Mouse (Mus musculus) embryonic facial prominence, embryonic 12.5 days (tissue): ENCODE results near the gene Sec14l5. TPM values are rescaled to one million over a fixed set of nuclear protein-coding genes. Genes with fewer than 3 reads are reported as not detected.

Experiments
- ATAC-seq: fragments of 200-750 bp; cut with Nextera tagmentation; 2 replicates; pipeline ENCODE4 v1.8.0; 2017; ENCODE audit not compliant: insufficient number of reproducible peaks, insufficient read depth, low FRiP score, low TSS enrichment
- H3K27ac ChIP-seq: fragments of 300-500 bp; sonication (generic); 2 replicates; pipeline ENCODE4 v1.5.1; 2016; ENCODE audit warnings: mild to moderate bottlenecking
- H3K27me3 ChIP-seq: fragments of 300-500 bp; sonication (generic); 2 replicates; pipeline ENCODE4 v1.6.1; 2016; ENCODE audit warnings: mild to moderate bottlenecking, moderate library complexity
- H3K36me3 ChIP-seq: fragments of 300-500 bp; sonication (generic); 2 replicates; pipeline ENCODE4 v1.6.1; 2016; ENCODE audit warnings: mild to moderate bottlenecking
- H3K4me1 ChIP-seq: fragments of 300-500 bp; sonication (generic); 2 replicates; pipeline ENCODE4 v1.6.1; 2016
- H3K4me2 ChIP-seq: fragments of 300-500 bp; sonication (generic); replicated peaks from 2 replicates; pipeline ENCODE4 v1.6.1; 2016; ENCODE audit warnings: mild to moderate bottlenecking, moderate library complexity
- H3K4me3 ChIP-seq: fragments of 300-500 bp; sonication (generic); 2 replicates; pipeline ENCODE4 v1.5.1; 2016; ENCODE audit warnings: mild to moderate bottlenecking
- H3K9ac ChIP-seq: fragments of 300-500 bp; sonication (generic); 2 replicates; pipeline ENCODE4 v1.6.1; 2016; ENCODE audit warnings: mild to moderate bottlenecking, moderate library complexity
- H3K9me3 ChIP-seq: fragments of 300-500 bp; sonication (generic); 2 replicates; pipeline ENCODE4 v1.6.1; 2016; ENCODE audit warnings: mild to moderate bottlenecking, moderate library complexity
- WGBS: fragments of 180-500 bp; shearing (Covaris S2); methylation state at CpG from one replicate; pipeline ENCODE4 v1.1.7; 2016; 5-methylcytosine and 5-hydroxymethylcytosine counted together
- polyA plus RNA-seq: library from polyadenylated mRNA; unstranded; fragments of >200 nt; fragmentation: Nextera tagmentation; extraction: Ambion mirVana; gene quantifications from 2 replicates; pipeline ENCODE4 v1.2.1, GENCODE M21; 2016

Sec14l5 gene
- polyA plus RNA-seq, 1 experiment from 2014 or later, result 0.13 TPM

GRCm38 (mm10) chr16:5156495-5156894, 9.6 kb downstream of the Sec14l5 start:
- Histone ChIP-seq H3K4me2 (no peak overlapping the region), H3K4me3 (no peak overlapping the region), H3K36me3 (no peaks in the 10 kb centered on the region), H3K9me3 (no peaks in the 10 kb centered on the region), H3K27me3 (0 out of 2 replicates have a peak, but pooled peaks cover 4% of the 10 kb centered on the region), H3K27ac (no peak overlapping the region), H3K9ac (no peak overlapping the region), H3K4me1 (no peaks in the 10 kb centered on the region)
- no peak for ATAC-seq
- WGBS, result 43% methylated on average over 2 of the region's 2 CpGs

GRCm38 (mm10) chr16:5157113-5157512, 10.2 kb downstream of the Sec14l5 start:
- no peak for ATAC-seq
- no peak overlapping the region for H3K27ac ChIP-seq
- H3K4me3 ChIP-seq, result no peak overlapping the region
- H3K9me3 ChIP-seq, result no peaks in the 10 kb centered on the region
- 71% methylated on average over 3 of the region's 3 CpGs for WGBS
- H3K27me3 ChIP-seq, result 0 out of 2 replicates have a peak, but pooled peaks cover 4% of the 10 kb centered on the region
- no peak overlapping the region for H3K9ac ChIP-seq
- no peaks in the 10 kb centered on the region for H3K36me3 ChIP-seq
- H3K4me2 ChIP-seq, result no peak overlapping the region
- H3K4me1 ChIP-seq, result no peaks in the 10 kb centered on the region

GRCm38 (mm10) chr16:5159248-5159647, 12.3 kb downstream of the Sec14l5 start:
- Histone ChIP-seq H3K27me3 (0 out of 2 replicates have a peak, but pooled peaks cover 4% of the 10 kb centered on the region), H3K4me3 (no peak overlapping the region), H3K9me3 (no peaks in the 10 kb centered on the region), H3K9ac (no peak overlapping the region), H3K36me3 (no peaks in the 10 kb centered on the region), H3K4me1 (no peaks in the 10 kb centered on the region), H3K4me2 (no peak overlapping the region), H3K27ac (no peak overlapping the region)
- WGBS, result 87% methylated on average over 8 of the region's 8 CpGs
- no peak for ATAC-seq

- Histone ChIP-seq H3K4me1 (no peaks in the 10 kb centered on the region), H3K4me3 (no peak overlapping the region), H3K9ac (no peak overlapping the region), H3K27me3 (0 out of 2 replicates have a peak, but pooled peaks cover 4% of the 10 kb centered on the region), H3K9me3 (no peaks in the 10 kb centered on the region), H3K27ac (no peak overlapping the region), H3K36me3 (no peaks in the 10 kb centered on the region), H3K4me2 (no peak overlapping the region)
- 82% methylated on average over 6 of the region's 6 CpGs for WGBS
- ATAC-seq, result no peak
Observed at GRCm38 (mm10) chr16:5164327-5164726, 17.4 kb downstream of the Sec14l5 start.

DNA sequence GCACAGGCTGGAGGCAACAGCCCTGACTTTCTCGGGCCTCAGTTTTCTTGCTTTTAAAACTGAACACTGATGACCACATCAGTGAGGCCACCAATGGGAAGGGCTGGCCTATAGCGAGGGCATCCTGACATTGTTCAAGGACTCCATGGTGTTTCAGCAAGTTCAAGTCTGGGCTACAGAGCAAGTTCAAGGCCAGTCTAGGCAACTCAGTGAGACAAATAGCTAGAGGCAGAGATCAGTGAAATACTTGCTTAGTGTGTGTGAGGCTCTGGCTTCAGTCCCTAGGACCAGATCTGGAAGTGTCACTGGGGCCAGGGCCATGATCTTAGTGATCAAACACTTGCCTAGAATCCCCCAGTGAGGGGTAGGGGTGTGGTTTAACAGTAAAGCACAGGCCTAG, 21.1 kb downstream of the Sec14l5 start:
- 91% methylated on average over 2 of the region's 2 CpGs for WGBS
- Histone ChIP-seq H3K4me3 (no peak overlapping the region), H3K4me1 (no peaks in the 10 kb centered on the region), H3K9ac (no peak overlapping the region), H3K36me3 (no peaks in the 10 kb centered on the region), H3K27me3 (no peaks in the 10 kb centered on the region), H3K27ac (no peak overlapping the region), H3K9me3 (no peaks in the 10 kb centered on the region), H3K4me2 (no peak overlapping the region)
- no peak for ATAC-seq

DNA sequence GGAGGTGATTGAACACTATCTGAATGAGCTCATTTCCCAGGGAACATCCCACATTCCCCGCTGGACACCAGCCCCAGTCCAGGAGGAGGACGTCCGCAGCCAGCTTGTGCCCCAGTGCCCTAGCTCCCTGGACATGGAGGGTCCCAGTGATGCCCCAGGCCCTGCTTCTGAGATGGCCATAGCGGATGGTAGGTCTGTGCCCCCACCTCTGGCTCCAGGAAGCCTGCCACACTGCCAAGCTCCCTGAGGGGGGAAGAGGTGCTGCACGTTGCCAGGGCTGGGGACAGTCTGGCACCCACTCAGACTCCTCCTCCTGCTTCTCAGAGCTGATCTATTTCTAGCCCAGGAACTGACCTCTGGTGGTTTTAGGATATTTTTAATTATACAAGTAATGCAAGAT, 21.9 kb downstream of the Sec14l5 start:
- Histone ChIP-seq H3K9ac (no peak overlapping the region), H3K4me1 (no peaks in the 10 kb centered on the region), H3K27ac (no peak overlapping the region), H3K4me2 (no peak overlapping the region), H3K27me3 (no peaks in the 10 kb centered on the region), H3K36me3 (no peaks in the 10 kb centered on the region), H3K4me3 (no peak overlapping the region), H3K9me3 (no peaks in the 10 kb centered on the region)
- ATAC-seq, result no peak
- WGBS, result 75% methylated on average over 5 of the region's 5 CpGs

DNA sequence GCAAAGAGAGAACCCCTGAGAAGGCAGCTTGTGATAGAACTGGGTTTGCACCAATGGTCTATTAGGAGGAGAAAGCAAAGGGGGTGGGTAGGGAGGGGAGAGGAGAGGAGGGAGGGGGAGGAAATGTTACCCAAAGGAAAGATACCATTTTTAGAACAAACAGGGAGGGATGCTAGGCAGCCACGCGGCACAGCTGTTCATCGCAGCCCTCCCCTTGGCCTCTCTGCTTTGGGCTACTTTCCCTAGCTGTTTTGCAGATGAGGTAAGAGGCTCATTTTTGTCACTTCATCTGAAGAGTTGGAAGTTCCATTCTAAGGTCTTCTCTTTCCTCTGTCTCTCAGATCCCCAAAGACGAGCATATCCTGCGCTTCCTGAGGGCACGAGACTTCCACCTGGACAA, 25.7 kb downstream of the Sec14l5 start:
- 92% methylated on average over 6 of the region's 6 CpGs for WGBS
- Histone ChIP-seq H3K4me1 (no peaks in the 10 kb centered on the region), H3K27ac (no peak overlapping the region), H3K9me3 (no peaks in the 10 kb centered on the region), H3K36me3 (no peaks in the 10 kb centered on the region), H3K4me3 (no peak overlapping the region), H3K9ac (no peak overlapping the region), H3K27me3 (no peaks in the 10 kb centered on the region), H3K4me2 (no peak overlapping the region)
- no peak for ATAC-seq

DNA sequence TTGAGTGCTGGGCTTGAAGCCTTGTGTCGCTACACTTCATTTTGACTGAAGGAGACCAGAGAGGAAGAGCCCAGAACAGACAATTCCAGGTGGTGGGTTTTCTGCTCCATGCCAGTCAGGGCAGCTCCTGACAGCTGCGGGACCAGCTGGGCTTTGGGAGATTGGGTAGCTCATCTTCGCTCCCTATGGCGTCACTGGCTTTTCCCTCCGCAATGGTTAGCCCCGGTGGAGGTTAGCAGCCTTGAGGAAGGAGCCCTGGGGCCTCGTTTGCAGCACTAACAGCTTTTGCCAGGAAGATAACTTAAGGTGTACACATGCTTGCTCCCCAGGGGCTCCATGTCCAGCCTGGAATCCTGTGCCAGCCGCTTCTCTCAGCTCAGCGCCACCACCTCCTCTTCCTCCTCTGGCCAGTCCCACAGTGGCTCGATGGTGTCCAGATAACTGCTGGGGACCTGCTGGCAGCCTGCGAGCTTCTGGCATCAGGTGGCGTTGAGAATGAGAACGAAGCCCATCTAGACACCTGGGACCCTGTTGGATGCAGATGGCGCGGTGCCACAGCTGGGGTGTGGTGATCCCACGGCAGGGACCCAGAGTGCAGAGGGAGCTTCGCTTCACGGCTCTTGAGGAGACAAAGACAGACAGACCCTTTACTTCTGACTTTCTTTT, 36.5 kb downstream of the Sec14l5 start:
- H3K4me2 ChIP-seq, result no peak overlapping the region
- H3K9ac ChIP-seq, result no peak overlapping the region
- no peaks in the 10 kb centered on the region for H3K27me3 ChIP-seq
- no peaks in the 10 kb centered on the region for H3K36me3 ChIP-seq
- 82% methylated on average over 18 of the region's 18 CpGs for WGBS
- no peak overlapping the region for H3K27ac ChIP-seq
- no peak overlapping the region for H3K4me3 ChIP-seq
- no peak for ATAC-seq
- H3K9me3 ChIP-seq, result no peaks in the 10 kb centered on the region
- no peaks in the 10 kb centered on the region for H3K4me1 ChIP-seq

DNA sequence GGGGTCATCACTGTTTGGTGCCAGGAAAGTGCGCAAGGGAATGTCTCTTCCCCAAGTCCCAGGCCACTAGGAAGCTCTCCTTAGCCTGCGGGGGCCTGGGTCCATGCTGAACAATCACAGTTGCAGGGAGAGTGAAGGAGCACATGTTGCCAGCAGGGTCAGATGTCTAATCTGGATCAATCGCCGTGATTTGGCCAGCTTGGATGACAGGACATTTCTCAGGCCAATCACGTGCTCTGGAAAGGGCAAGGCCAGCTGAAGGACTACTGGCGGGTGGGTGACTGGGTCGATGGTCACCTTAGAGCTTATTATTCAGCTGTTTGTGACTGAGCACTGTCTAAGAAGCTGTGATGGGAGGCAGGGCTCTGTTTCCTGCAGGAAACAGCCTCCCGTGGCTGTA, 37.2 kb downstream of the Sec14l5 start:
- no peak overlapping the region for H3K9ac ChIP-seq
- H3K36me3 ChIP-seq, result no peaks in the 10 kb centered on the region
- H3K4me2 ChIP-seq, result no peak overlapping the region
- ATAC-seq, result no peak
- 50% methylated on average over 8 of the region's 8 CpGs for WGBS
- no peaks in the 10 kb centered on the region for H3K9me3 ChIP-seq
- H3K4me3 ChIP-seq, result no peak overlapping the region
- H3K27me3 ChIP-seq, result no peaks in the 10 kb centered on the region
- no peak overlapping the region for H3K27ac ChIP-seq
- H3K4me1 ChIP-seq, result no peaks in the 10 kb centered on the region

DNA sequence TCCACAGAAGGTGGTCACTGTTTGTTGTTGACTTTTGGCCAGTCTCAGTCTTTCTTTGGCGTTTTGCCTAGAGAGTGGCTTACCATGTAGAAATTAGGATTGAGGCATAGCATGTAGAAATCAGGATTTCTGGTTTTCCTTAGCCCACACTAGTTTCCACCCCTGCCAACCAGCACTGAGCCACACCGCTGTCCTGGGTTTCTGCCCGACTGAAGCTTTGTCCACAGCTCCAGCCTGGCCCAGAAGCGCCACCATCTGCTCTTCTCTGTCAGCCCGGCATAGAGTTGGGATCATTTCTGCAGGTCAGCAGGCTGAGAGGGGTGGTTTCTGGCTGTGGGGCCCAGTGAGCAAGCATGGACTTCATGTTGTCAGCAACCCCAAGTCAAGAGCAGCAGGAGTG, 38.0 kb downstream of the Sec14l5 start:
- Histone ChIP-seq H3K27ac (no peak overlapping the region), H3K4me1 (no peaks in the 10 kb centered on the region), H3K4me2 (no peak overlapping the region), H3K9ac (no peak overlapping the region), H3K36me3 (no peaks in the 10 kb centered on the region), H3K9me3 (no peaks in the 10 kb centered on the region), H3K4me3 (no peak overlapping the region), H3K27me3 (no peaks in the 10 kb centered on the region)
- no peak for ATAC-seq
- 88% methylated on average over 5 of the region's 5 CpGs for WGBS

- ATAC-seq, result no peak
- H3K36me3 ChIP-seq, result no peaks in the 10 kb centered on the region
- 63% methylated on average over 7 of the region's 7 CpGs for WGBS
- no peaks in the 10 kb centered on the region for H3K27me3 ChIP-seq
- H3K9ac ChIP-seq, result no peak overlapping the region
- no peak overlapping the region for H3K4me2 ChIP-seq
- H3K4me3 ChIP-seq, result no peak overlapping the region
- no peaks in the 10 kb centered on the region for H3K9me3 ChIP-seq
- H3K4me1 ChIP-seq, result no peaks in the 10 kb centered on the region
- H3K27ac ChIP-seq, result no peak overlapping the region
Observed at GRCm38 (mm10) chr16:5185691-5186090, 38.8 kb downstream of the Sec14l5 start.

DNA sequence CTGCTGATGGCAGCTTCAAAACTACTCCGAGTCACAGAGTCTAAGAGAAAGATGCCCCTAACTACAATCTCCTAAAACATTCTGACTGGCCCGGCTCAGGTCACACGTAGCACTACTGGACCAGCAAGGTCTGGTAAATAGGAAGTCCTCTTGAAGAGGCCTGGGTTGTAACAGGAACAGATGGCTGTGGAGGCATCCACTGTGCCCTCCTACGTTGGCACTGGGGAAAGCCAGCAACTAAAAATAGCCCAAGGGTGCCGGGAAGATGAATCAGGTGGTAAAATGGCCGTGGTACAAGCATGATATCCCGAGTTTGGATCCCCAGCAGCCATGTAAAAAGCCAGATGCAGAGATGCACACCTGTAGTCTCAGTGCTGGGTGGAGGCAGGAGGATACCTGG, 39.3 kb downstream of the Sec14l5 start:
- WGBS, result 75% methylated on average over 7 of the region's 7 CpGs
- H3K9ac ChIP-seq, result no peak overlapping the region
- ATAC-seq, result no peak

More for the DNA sequence above, 39.3 kb downstream of the Sec14l5 start:
- Histone ChIP-seq H3K4me2 (no peak overlapping the region), H3K27ac (no peak overlapping the region), H3K36me3 (no peaks in the 10 kb centered on the region), H3K4me1 (no peaks in the 10 kb centered on the region), H3K9me3 (no peaks in the 10 kb centered on the region), H3K27me3 (no peaks in the 10 kb centered on the region), H3K4me3 (no peak overlapping the region)
